Mouse (Mus musculus): Measurements from ENCODE around the gene Clpsl2.
A peak's percentile ranks its signal among the peaks of the same experiment; 100 is the strongest.

Gene Clpsl2

GRCm38 (mm10) chr17:28549111-28549510 is at the start of gene Clpsl2:
Clpsl2 (plus strand) TSS chr17:28549411.
- DNase-seq (ENCODE audit: extremely low read depth, low read depth, low spot score), result no peak

DNA sequence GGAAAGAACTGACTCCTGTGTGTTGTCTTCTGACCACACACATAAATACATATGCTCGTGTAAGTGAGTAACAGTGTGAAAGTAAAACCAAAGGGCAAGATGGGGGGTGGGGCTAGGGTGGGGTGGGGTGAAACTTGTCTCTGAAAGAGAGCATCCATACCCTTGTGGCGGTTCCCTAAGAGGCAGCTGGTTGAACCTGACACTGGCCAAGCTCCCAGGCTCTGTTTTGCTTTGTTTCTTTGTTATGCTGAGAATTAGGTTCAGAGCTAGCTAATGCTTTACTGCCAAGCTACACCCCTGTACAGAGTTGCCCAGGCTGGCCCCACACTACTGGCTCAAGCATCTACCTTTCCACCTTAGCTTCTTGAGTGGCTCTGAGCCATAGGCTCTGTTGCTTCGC is 48.7 kb upstream of the Clpsl2 start:
- no peak for DNase-seq (ENCODE audit: extremely low read depth, low read depth, low spot score)

GRCm38 (mm10) chr17:28502196-28502821 is 46.9 kb upstream of the Clpsl2 start:
- DNase-seq (ENCODE audit: extremely low read depth, low read depth, low spot score), result no peak

- DNase-seq (ENCODE audit: extremely low read depth, low read depth, low spot score), result no peak
Measured at GRCm38 (mm10) chr17:28504182-28504581, 45.0 kb upstream of the Clpsl2 start.

DNA sequence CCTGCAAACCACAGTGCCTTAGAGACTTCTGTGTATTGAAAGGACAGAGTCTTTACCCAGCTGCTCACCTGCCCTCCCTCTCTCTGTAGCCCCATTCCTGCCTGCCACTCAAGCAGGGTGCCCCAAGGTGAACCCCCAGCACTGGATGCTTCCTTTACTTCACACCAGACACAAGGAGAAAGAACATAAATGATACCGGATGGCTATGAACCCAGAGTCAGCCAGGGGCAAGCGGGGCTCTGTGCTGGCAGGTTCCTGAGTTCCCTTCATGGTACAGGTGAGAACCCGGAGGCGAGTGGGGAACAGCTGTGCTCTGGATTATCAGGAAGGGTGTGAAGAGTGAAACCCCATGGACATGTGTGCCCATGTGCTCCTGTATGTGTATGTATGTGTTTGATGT is 43.6 kb upstream of the Clpsl2 start:
- no peak for DNase-seq (ENCODE audit: extremely low read depth, low read depth, low spot score)

GRCm38 (mm10) chr17:28506895-28507294 is 42.3 kb upstream of the Clpsl2 start:
- DNase-seq (ENCODE audit: extremely low read depth, low read depth, low spot score), result no peak

GRCm38 (mm10) chr17:28507496-28507895 is 41.7 kb upstream of the Clpsl2 start:
- no peak for DNase-seq (ENCODE audit: extremely low read depth, low read depth, low spot score)

- DNase-seq (ENCODE audit: extremely low read depth, low read depth, low spot score), result no peak
Measured at GRCm38 (mm10) chr17:28510445-28511342, 38.5 kb upstream of the Clpsl2 start.

- no peak for DNase-seq (ENCODE audit: extremely low read depth, low read depth, low spot score)
Measured at GRCm38 (mm10) chr17:28511616-28512541, 37.3 kb upstream of the Clpsl2 start.

DNA sequence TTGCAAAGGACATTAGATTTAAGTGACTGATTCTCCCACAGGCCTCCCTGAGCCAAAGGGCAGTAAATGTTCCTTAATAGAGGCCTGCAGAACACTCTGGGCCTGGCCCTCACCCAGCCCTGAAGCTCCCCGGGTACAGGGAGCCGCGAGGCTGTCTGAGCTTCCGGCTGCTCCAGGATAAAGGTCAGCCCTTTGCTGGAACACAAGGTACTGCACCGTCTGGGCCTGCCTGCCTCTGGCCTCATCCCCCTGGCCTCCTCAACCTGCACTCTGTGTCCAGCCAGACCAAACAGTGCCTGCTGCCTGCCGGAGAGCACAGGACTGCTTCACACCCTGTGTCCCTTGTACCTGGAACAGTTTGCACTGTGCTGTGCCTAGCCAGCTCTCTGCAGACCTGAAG is 36.5 kb upstream of the Clpsl2 start:
- DNase-seq (ENCODE audit: extremely low read depth, low read depth, low spot score), result peak; percentile 88

GRCm38 (mm10) chr17:28513337-28513736 is 35.9 kb upstream of the Clpsl2 start:
- no peak for DNase-seq (ENCODE audit: extremely low read depth, low read depth, low spot score)

DNA sequence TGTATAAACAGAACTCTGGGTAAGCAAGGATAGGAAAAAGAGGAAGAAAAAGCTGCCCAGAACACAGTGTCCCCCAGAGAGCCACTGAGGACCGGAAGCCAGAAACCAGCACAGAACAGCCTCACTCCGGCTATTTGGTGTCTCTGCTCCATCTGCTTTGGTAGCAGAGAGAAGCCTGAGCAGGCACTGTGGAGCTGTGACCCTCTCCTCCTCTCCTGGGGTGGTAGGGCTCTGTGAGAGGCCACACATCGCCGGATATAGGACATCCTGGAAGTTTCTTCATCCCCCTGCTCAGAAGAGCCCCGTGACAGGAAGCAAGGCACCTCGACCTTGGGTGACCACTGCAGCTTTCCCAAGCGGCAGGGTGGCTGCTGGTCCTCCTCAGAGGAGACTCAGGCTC is 35.4 kb upstream of the Clpsl2 start:
- DNase-seq (ENCODE audit: extremely low read depth, low read depth, low spot score), result no peak

DNA sequence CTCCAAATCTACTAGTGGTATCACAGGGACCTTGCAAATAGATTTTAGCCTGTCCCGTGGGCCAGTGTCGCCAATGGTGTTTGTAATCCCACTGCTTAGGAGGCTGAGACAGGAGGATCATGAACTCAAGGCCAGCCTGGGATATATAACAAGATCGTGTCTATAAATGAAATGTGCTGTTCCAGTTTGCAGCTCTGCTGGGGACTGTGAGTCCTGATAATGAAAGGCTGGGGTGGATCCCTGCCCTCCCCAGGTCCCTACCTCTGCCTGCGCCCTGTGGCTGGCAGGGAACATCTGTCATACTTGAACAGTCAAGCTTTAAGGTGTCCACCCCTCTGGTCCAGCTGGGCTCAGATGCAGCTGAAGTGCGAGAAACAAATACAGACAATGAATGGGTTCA is 34.7 kb upstream of the Clpsl2 start:
- no peak for DNase-seq (ENCODE audit: extremely low read depth, low read depth, low spot score)

GRCm38 (mm10) chr17:28515431-28516341 is 33.5 kb upstream of the Clpsl2 start:
- no peak for DNase-seq (ENCODE audit: extremely low read depth, low read depth, low spot score)

DNA sequence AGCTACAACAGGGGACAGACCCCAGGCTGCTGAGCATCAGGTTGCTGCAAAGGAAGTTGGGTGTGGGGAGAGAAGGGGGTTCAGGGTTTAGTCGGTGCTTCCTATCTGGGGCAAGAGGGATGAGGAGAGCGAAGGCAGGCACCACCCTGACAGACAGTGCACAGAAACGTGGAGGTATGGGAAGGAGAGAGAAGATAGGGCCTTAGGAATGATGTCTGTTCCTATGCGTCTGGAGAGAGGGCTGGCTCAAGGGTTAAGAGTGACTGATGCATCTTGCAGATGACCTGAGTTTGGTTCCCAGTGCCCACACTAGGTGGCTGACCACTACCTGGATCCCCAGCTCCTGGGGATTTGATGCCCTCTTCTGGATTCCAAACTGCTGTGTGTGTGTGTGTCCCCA is 32.3 kb upstream of the Clpsl2 start:
- DNase-seq (ENCODE audit: extremely low read depth, low read depth, low spot score), result no peak

DNA sequence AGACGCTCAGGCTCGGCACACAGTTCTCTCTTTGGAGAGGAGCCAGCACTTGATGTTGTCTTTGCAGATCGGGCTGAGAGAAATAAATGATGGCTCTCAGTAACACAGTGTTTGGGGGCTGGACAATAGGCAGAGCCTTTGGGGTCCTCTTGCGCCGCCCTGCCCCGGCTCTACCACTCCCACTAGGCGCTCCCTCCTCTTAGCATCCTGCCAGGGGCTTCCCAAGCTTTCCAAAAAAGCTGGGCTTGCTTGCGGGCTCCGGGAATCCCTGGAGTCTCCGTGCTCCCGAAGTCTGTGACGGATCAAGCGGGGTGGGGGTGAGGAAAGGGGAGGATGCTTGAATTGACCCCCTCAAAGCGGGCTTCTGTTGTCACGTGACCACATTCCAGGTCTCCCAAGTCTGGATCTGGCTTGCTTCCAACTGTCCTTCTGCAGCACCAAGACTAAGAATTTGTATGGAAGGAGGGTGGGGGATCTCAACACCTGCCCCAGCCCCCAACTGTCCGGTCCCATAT is 31.7 kb upstream of the Clpsl2 start, which contains the start of gene Fkbp5:
Fkbp5 (minus strand) TSS at position 87 of the 515 bp plus-strand sequence.
- no peak for DNase-seq (ENCODE audit: extremely low read depth, low read depth, low spot score)

GRCm38 (mm10) chr17:28517956-28518614 is 31.1 kb upstream of the Clpsl2 start:
- DNase-seq (ENCODE audit: extremely low read depth, low read depth, low spot score), result no peak

GRCm38 (mm10) chr17:28518615-28519071 is 30.6 kb upstream of the Clpsl2 start:
- no peak for DNase-seq (ENCODE audit: extremely low read depth, low read depth, low spot score)

DNA sequence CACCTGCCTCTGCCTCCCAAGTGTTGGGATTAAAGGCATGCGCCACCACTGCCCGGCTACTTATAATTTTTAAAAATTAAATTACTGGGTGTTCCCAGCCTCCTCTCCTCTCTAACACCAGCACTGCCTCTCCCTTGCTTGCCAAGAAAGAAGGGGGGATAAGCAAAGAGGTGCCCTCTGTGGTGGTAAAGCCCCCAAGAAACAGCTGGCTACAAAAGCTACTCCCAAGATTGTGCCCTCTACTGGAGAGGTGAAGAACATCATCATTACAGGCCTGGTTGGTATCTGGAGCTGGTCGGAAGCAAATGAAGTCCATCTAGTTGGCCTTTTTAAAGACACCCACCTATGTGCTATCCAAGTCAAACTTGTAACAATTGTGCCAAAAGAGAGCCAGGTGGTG is 29.4 kb upstream of the Clpsl2 start:
- no peak for DNase-seq (ENCODE audit: extremely low read depth, low read depth, low spot score)

Measured in fat pad, adult 2 months (tissue).